Mouse (Mus musculus) gastrocnemius, adult 8-10 months (tissue): Measurements from ENCODE around the gene Gpat2. TPM values are rescaled to one million over a fixed set of nuclear protein-coding genes. Genes with fewer than 3 reads are reported as not detected.

Experiments
- total RNA-seq, 4 experiments: library from RNA; stranded (reverse); gene quantifications; 2 replicates each; pipeline ENCODE4 v1.2.4; 2022

Gene Gpat2
- total RNA-seq, 4 experiments from 2014 or later: not detected

Other genes with a start within 250 kb of the Gpat2 start
- under 1 TPM; 0.36 to 0.90 (median 0.51) TPM for gene 1810024B03Rik, start 216.9 kb upstream of the Gpat2 start, total RNA-seq
- 10 to 100 TPM; 48.9 to 54.3 (median 50.6) TPM for gene Snrnp200, start 216.8 kb upstream of the Gpat2 start, total RNA-seq
- 10 to 100 TPM; 48.9 to 57.8 (median 54.9) TPM for gene Ciao1, start 177.4 kb upstream of the Gpat2 start, total RNA-seq
- gene Tmem127, start 177.3 kb upstream of the Gpat2 start, total RNA-seq: 10 to 100 TPM; 21.1 to 27.7 (median 25.2) TPM
- 100 to 1,000 TPM; 108 to 119 (median 116) TPM for gene Stard7, start 155.0 kb upstream of the Gpat2 start, total RNA-seq
- 1 to 10 TPM in 3 of 4 experiments, under 1 TPM in 1; 0.44 to 1.4 (median 1.1) TPM for gene Dusp2, start 89.0 kb upstream of the Gpat2 start, total RNA-seq
- gene Astl, start 86.6 kb upstream of the Gpat2 start, total RNA-seq: not detected
- gene Adra2b, start 62.0 kb upstream of the Gpat2 start, total RNA-seq: under 1 TPM; 0.41 to 0.83 (median 0.50) TPM
- 10 to 100 TPM; 17.6 to 24.4 (median 20.8) TPM for gene Fahd2a, start 19.4 kb downstream of the Gpat2 start, total RNA-seq
- under 1 TPM; 0.15 to 0.47 (median 0.24) TPM for gene Kcnip3, start 96.9 kb downstream of the Gpat2 start, total RNA-seq
- gene Prom2, start 116.3 kb downstream of the Gpat2 start, total RNA-seq: not detected
- gene Zfp661, start 161.9 kb downstream of the Gpat2 start, total RNA-seq: 1 to 10 TPM; 2.2 to 3.6 (median 2.3) TPM
- gene Mrps5, start 162.0 kb downstream of the Gpat2 start, total RNA-seq: 10 to 100 TPM; 64.8 to 78.4 (median 74.5) TPM
- gene Mal, start 231.5 kb downstream of the Gpat2 start, total RNA-seq: 1 to 10 TPM in 2 of 4 experiments, under 1 TPM in 2; 0.75 to 1.8 (median 0.99) TPM